Mouse (Mus musculus) limb, embryonic 15.5 days (tissue): Measurements from ENCODE around the gene Gstt3. TPM values are rescaled to one million over a fixed set of nuclear protein-coding genes. Genes with fewer than 3 reads are reported as not detected.
A peak's percentile ranks its signal among the peaks of the same experiment; 100 is the strongest.

Experiments
- ATAC-seq: fragments of 200-750 bp; cut with Nextera tagmentation; 2 replicates; pipeline ENCODE4 v1.8.0; 2017; ENCODE audit warnings: low read depth, moderate TSS enrichment; ENCODE audit not compliant: insufficient number of reproducible peaks, low FRiP score, low TSS enrichment
- H3K27ac ChIP-seq: fragments of 300-500 bp; sonication (generic); 2 replicates; pipeline ENCODE4 v1.5.1; 2015; ENCODE audit warnings: moderate library complexity, mild to moderate bottlenecking, inconsistent platforms
- H3K27me3 ChIP-seq: fragments of 300-500 bp; sonication (generic); 2 replicates; pipeline ENCODE4 v1.6.1; 2015; ENCODE audit warnings: inconsistent platforms
- H3K36me3 ChIP-seq: fragments of 300-500 bp; sonication (generic); 2 replicates; pipeline ENCODE4 v1.6.1; 2015; ENCODE audit warnings: inconsistent platforms
- H3K4me1 ChIP-seq: fragments of 300-500 bp; sonication (generic); 2 replicates; pipeline ENCODE4 v1.6.1; 2015; ENCODE audit warnings: inconsistent platforms
- H3K4me2 ChIP-seq: fragments of 300-500 bp; sonication (generic); 2 replicates; pipeline ENCODE4 v1.6.1; 2015; ENCODE audit warnings: mild to moderate bottlenecking, inconsistent platforms
- H3K4me3 ChIP-seq: fragments of 300-500 bp; sonication (generic); 2 replicates; pipeline ENCODE4 v1.5.1; 2015; ENCODE audit warnings: mild to moderate bottlenecking, inconsistent platforms
- H3K9ac ChIP-seq: fragments of 300-500 bp; sonication (generic); 2 replicates; pipeline ENCODE4 v1.6.1; 2015; ENCODE audit warnings: inconsistent platforms
- H3K9me3 ChIP-seq: fragments of 300-500 bp; sonication (generic); 2 replicates; pipeline ENCODE4 v1.6.1; 2016; ENCODE audit warnings: inconsistent platforms
- WGBS: fragments of 180-500 bp; shearing (Covaris S2); methylation state at CpG from one replicate; pipeline ENCODE4 v1.1.7; 2015; 5-methylcytosine and 5-hydroxymethylcytosine counted together
- polyA plus RNA-seq: library from polyadenylated mRNA; unstranded; fragments of >200 nt; fragmentation: Nextera tagmentation; extraction: Ambion mirVana; gene quantifications from 2 replicates; pipeline ENCODE4 v1.2.1, GENCODE M21; 2015

Gene Gstt3
- polyA plus RNA-seq, 1 experiment from 2014 or later = 33.1 TPM

DNA sequence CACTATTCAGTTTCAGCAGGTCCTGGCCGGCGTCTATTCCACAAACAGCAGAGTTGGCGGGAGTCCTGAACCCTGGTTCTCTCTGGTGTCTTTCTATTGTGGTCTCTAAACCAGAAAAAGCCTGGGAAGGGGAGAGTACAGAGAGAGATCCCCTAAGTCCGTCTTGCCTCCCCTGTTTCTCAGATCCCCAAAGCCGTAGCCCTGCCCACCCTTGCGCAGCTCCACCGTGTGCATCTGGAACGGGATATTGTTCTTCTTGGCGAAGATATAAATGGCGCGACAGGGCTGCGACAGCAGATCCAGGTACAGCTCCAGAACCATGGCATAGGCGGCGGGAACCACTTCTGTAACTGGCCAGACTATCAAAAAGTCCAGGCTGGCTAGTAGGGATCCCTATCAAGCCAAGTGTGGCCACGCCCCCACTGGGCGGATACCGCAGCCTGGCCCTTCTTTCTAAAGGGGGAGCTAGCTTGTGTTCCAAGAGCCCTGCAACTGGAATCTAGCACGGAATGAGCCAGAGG lies 17.0 kb upstream of the Gstt3 start, which contains the start of gene Gstt1:
Gene Gstt1, minus strand, starts transcription at position 409 of the 521 bp plus-strand sequence.
- Histone ChIP-seq H3K9me3 (no peaks in the 10 kb centered on the region), H3K9ac (peak within 1 kb of the TSS; percentile 33), H3K27ac (peak within 1 kb of the TSS; percentile 59), H3K36me3 (no peaks in the 10 kb centered on the region), H3K4me2 (peak within 1 kb of the TSS; percentile 85), H3K27me3 (peaks cover 5% of the 10 kb centered on the region; the same call in 1 of the 2 replicates), H3K4me1 (peaks cover 38% of the 10 kb centered on the region), H3K4me3 (peak within 1 kb of the TSS; percentile 49)
- 1% methylated on average over 18 of the region's 18 CpGs for WGBS
- peak; percentile 41; the same call in 1 of the 2 replicates for ATAC-seq

DNA sequence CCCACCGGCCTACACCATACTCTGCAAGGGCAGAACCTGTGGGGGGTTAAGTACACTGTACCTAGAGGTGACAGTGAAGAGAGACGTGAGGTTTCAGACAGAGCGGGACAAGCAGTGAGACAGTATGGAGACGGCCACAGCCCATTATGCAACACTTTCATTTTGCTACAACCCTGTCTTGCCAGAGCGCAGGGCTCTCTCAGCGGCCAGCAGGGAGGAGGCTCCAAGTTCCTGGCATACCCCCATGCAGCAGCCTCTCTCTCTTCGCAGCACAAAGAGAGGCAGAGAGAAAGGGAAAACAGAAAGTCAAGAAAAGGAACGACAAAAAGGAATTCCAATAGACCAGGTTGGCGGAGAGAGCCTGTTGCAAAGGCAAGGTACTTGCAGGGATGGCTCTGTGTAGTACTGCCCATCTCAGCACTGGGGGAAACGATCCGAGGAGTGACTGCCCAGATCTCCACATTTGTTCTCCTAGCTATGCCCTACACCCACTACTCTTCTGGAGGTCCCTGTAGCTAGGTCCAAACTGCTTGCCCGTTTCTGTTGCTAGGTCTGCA lies 16.5 kb upstream of the Gstt3 start:
- Histone ChIP-seq H3K4me3 (peak overlapping the region; percentile 49), H3K27me3 (peaks cover 5% of the 10 kb centered on the region; the same call in 1 of the 2 replicates), H3K4me1 (peaks cover 38% of the 10 kb centered on the region), H3K4me2 (peak overlapping the region; percentile 85), H3K36me3 (no peaks in the 10 kb centered on the region), H3K9me3 (no peaks in the 10 kb centered on the region), H3K9ac (peak overlapping the region; percentile 33), H3K27ac (peak overlapping the region; percentile 59)
- WGBS = 2% methylated on average over 12 of the region's 12 CpGs
- 0 out of 2 replicates have a peak, but pooled peaks have one; percentile 25 for ATAC-seq

DNA sequence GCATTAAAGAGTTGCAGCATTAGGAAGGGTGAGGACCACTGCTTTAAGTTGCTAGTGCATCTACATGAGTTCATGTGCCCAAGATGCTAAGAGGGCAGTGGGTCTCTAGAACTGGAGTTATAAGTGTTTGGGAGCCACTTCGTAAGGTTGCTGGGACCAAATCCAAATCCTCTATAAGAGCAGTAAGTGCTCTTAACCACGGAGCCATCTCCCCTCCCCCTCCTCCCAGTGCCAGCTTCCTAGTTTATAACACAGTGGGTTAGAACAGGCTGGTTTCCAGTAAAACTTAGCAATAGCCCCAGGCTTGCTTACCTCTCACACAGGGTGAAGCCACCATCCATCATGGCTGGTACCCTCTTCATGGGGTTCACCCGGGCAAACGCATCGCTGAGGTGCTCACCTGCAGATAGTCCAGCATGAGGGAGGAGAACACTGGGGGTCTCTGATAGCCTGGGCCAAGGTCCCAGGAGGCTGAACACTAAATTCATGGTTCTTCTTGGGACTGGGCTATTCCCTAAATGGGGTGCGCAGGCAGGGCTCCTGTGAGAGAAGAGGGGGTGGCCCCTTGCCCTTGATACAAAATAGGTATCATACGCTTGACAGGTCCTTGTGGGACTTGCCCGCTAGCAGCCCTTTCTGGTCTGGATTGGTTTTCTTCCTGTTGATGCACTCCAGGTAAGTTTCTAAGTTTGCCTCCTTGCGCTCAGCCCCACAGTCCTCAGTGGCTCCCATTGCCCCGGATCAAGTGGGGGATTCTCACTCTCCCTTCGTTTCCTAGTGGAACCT lies 15.7 kb upstream of the Gstt3 start:
- 42% methylated on average over 11 of the region's 11 CpGs for WGBS
- Histone ChIP-seq H3K4me1 (peaks cover 38% of the 10 kb centered on the region), H3K4me2 (peak overlapping the region; percentile 85), H3K36me3 (no peaks in the 10 kb centered on the region), H3K27ac (no peak overlapping the region), H3K9ac (0 out of 2 replicates have a peak overlapping the region, but pooled peaks have one; percentile 33), H3K9me3 (no peaks in the 10 kb centered on the region), H3K4me3 (peak overlapping the region; percentile 49), H3K27me3 (peaks cover 5% of the 10 kb centered on the region; the same call in 1 of the 2 replicates)
- ATAC-seq = no peak

DNA sequence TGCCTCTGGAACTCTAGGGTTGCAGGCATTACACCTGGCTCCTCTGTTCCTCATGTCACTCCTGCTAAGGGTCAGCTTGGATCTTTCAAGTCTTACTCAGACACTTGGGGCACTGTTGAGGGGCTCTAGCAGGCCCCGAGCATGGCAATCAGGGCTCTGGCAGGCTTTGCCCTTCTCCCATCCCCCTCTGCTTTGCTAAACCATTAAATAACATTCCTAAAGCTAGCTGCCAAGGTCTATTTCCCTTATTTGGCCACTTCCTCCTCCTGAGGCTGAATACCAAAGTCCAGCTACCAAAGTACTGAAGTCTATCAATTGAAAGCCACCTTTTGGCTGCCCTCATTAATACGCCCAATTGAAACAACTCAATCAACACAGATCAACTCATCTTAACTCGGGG lies 13.7 kb upstream of the Gstt3 start:
- no peak overlapping the region for H3K4me2 ChIP-seq
- H3K4me3 ChIP-seq = no peak overlapping the region
- H3K36me3 ChIP-seq = no peaks in the 10 kb centered on the region
- H3K9me3 ChIP-seq = no peaks in the 10 kb centered on the region
- H3K4me1 ChIP-seq = peaks cover 38% of the 10 kb centered on the region
- no peak overlapping the region for H3K9ac ChIP-seq
- peaks cover 5% of the 10 kb centered on the region; the same call in 1 of the 2 replicates for H3K27me3 ChIP-seq
- 34% methylated on average over 3 of the region's 3 CpGs for WGBS
- no peak overlapping the region for H3K27ac ChIP-seq
- ATAC-seq = no peak

DNA sequence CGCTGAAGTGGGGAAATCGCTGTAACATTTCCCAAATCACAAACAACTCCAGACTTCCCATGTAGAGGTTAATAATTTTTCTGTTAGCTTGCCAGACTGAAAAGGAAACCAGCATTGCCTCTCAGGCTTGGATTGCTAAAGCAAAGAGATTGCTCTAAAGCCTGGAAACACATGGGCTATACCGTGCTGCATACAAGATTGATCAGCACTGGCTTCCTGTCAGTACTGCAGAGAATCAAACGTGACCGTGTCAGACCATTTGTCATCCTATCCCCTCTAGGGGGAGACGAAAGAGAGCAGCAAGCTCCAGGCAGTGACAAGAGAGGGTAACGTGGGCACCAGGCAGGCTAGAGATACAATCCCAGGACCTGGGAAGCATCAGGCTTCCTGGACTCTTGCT lies 9.6 kb upstream of the Gstt3 start:
- H3K4me2 ChIP-seq = no peak overlapping the region
- no peak for ATAC-seq
- no peak overlapping the region for H3K27ac ChIP-seq
- H3K9me3 ChIP-seq = no peaks in the 10 kb centered on the region
- H3K36me3 ChIP-seq = no peaks in the 10 kb centered on the region
- H3K27me3 ChIP-seq = no peaks in the 10 kb centered on the region
- H3K9ac ChIP-seq = no peak overlapping the region
- peaks cover 18% of the 10 kb centered on the region for H3K4me1 ChIP-seq
- WGBS = 17% methylated on average over 7 of the region's 7 CpGs
- H3K4me3 ChIP-seq = no peak overlapping the region

DNA sequence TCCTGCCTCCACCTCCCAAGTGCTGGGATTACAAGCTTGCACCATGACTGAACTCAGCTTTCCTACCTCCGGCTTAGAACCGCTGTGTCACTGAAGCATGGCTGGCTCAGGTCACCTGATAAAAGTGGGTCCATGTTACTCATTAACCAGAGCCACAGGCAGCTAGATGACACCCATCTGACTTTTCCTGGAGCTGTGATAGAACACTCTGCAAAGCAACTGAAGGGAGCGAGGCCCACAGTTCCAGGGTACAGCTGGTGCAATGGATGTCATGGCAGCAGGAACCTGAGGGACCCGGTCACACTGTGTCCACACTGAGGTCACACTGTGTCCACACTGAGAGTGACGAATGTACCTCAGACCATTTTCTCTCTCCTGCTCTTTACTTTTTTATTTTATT lies 8.6 kb upstream of the Gstt3 start:
- H3K4me3 ChIP-seq = no peak overlapping the region
- no peak overlapping the region for H3K9ac ChIP-seq
- H3K9me3 ChIP-seq = no peaks in the 10 kb centered on the region
- H3K27ac ChIP-seq = no peak overlapping the region
- H3K27me3 ChIP-seq = no peaks in the 10 kb centered on the region
- H3K36me3 ChIP-seq = no peaks in the 10 kb centered on the region
- H3K4me1 ChIP-seq = peaks cover 10% of the 10 kb centered on the region
- ATAC-seq = no peak
- H3K4me2 ChIP-seq = no peak overlapping the region
- WGBS = 86% methylated on average over 5 of the region's 5 CpGs

DNA sequence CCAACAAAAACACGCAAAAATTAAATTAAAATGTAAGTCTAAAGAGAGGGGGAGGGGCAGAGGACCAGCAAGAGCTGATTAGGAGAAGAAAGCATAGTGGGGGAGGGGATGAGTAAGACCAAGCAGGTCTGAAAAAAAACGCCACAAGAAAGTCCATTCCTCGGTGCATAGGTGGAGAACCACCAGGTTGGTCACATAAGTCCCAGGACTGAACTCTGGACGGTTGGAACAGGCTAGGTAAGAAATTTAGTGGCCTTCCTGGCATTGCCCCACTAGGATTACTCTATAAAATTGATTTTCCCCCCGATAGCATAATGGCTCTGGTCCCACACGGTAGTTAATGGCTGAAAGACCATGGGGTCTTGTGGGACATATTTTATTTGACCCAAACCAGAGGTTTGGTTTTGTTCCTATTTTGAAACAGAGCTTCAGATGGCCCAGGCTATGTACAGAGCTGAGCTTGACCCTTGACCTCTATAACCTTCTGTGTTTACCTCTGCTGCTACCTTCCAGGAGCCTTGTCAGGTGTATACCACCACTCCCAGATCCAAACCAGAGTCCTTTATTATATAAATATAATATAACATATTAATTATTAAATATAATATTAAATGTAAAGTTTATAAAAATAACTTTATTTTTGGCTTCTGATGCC lies 8.0 kb upstream of the Gstt3 start:
- Histone ChIP-seq H3K4me1 (0 out of 2 replicates have a peak, but pooled peaks cover 4% of the 10 kb centered on the region), H3K36me3 (no peaks in the 10 kb centered on the region), H3K4me3 (no peak overlapping the region), H3K27me3 (no peaks in the 10 kb centered on the region), H3K27ac (no peak overlapping the region), H3K4me2 (no peak overlapping the region), H3K9ac (no peak overlapping the region), H3K9me3 (no peaks in the 10 kb centered on the region)
- WGBS = 70% methylated on average over 6 of the region's 6 CpGs
- ATAC-seq = no peak

DNA sequence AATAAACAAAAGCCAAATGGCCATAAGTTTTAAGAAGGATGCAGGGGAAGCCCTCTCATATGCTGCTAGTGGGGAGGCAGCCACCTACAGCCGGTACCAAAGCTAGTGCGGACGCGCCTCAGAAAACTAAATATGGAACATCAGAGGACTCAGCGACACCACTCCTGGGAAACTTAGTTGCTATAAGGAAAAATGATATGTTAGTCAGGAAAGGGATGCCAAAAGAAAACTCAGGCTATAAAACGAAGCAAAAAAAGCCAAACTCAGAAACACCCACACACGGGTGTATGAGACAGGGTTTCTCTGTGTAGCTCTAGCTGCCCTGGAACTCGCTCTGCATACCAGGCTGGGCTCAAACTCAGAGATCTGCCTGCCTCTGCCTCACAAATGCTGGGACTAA lies 7.1 kb upstream of the Gstt3 start:
- ATAC-seq = no peak
- Histone ChIP-seq H3K9me3 (no peaks in the 10 kb centered on the region), H3K27ac (no peak overlapping the region), H3K4me2 (no peak overlapping the region), H3K4me1 (no peaks in the 10 kb centered on the region), H3K27me3 (no peaks in the 10 kb centered on the region), H3K9ac (no peak overlapping the region), H3K36me3 (no peaks in the 10 kb centered on the region), H3K4me3 (no peak overlapping the region)
- whole genome bisulfite sequencing = 90% methylated on average over 8 of the region's 8 CpGs

DNA sequence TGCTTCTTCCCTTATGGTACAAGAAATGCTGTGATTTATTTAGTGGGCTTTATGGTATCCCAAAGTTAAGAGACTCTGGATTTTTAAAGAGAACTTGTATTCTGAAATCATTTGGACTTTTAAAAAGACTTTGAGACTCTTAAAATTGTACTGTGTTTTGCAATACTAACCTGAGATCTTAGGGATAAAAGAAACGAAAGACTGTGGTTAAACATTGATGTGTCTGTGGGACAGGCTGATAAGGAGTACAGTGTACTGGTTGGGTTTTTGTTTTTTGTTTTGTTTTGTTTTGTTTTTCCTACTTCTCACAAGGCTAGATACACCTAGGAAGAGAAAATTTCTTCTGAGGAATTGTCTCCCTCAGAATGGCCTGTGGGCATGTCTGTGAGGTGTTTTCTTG lies 4.2 kb upstream of the Gstt3 start:
- Histone ChIP-seq H3K4me3 (no peak overlapping the region), H3K4me1 (peaks cover 6% of the 10 kb centered on the region), H3K9ac (no peak overlapping the region), H3K36me3 (no peaks in the 10 kb centered on the region), H3K4me2 (no peak overlapping the region), H3K9me3 (no peaks in the 10 kb centered on the region), H3K27me3 (no peaks in the 10 kb centered on the region), H3K27ac (no peak overlapping the region)
- ATAC-seq = no peak
- 70% methylated on average over 1 of the region's 1 CpGs for WGBS

DNA sequence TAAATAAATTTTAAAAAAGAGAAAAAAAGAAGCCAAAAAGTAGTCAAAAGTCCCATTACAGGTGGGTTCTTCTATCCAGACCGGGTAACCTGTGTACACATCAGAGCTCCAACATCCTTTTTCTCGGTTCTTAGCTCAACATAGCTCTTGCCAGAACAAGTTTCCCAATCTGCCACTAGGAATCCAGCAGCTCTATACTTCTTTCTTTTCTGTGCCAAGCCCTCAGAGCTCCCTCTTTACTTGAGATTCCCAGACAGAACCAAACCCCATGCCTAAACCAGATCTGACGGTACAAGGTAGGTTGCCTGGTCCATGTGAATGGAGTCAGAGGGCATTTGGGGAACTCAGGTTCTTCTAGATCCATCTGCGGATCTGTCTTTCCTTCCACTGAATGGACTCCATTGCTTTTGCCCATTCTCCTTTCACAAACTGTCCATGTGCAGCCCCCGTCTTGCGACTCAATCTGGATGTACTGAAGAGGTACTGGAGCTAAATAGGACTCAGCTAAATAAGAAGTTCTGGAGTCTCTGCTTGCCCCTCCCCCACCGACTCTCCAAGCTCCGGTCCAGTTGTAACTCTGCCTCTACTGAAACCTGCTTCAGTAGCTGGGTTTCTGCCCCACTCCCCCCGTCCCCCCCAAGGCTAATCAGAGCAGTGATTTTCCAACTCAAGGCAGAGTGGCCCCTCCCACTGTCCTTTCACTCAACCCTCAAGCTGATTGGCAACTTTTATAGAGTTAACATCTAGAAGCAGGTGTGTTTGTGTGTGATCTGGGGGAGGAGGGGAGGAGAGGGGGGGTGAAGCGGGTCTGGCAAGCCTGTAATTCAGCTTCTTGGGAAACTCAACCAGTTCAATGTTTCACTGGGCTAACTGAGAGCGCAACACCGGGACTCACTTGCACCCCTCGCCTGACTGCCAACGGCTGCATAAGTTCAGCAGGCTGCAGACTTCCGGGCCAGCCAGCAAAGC lies 1.7 kb downstream of the Gstt3 start:
- Histone ChIP-seq H3K27ac (no peak overlapping the region), H3K4me1 (peaks cover 17% of the 10 kb centered on the region), H3K4me3 (peak overlapping the region; percentile 57), H3K9ac (no peak overlapping the region), H3K27me3 (no peaks in the 10 kb centered on the region), H3K9me3 (no peaks in the 10 kb centered on the region), H3K36me3 (no peaks in the 10 kb centered on the region), H3K4me2 (peak overlapping the region; percentile 94)
- 26% methylated on average over 15 of the region's 15 CpGs for WGBS
- no peak for ATAC-seq

DNA sequence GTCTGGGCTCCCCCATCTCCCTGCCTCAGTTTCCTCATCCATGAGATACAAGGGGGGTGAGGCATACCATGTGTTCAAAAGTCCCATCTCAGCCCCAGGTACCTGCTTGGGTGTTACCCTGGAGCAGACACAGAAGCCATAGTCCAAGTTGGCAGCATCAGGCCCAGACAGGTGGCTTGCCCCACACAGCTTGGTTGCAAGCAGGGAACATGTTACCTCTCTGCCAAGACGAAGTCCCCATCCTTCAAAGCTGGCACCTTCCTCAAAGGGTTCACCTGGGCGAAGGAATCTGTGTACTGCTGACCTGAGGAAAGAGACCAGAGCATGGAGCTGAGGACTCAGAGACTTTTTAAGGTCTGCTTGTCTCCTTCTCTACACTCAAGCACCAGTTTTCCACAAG lies 3.3 kb downstream of the Gstt3 start:
- Histone ChIP-seq H3K4me2 (no peak overlapping the region), H3K4me3 (no peak overlapping the region), H3K4me1 (peaks cover 17% of the 10 kb centered on the region), H3K27me3 (no peaks in the 10 kb centered on the region), H3K9ac (no peak overlapping the region), H3K27ac (no peak overlapping the region), H3K9me3 (no peaks in the 10 kb centered on the region), H3K36me3 (no peaks in the 10 kb centered on the region)
- WGBS = 72% methylated on average over 2 of the region's 2 CpGs
- ATAC-seq = no peak
